Mouse (Mus musculus): ENCODE results near the gene Ndufs7.
A peak's percentile ranks its signal among the peaks of the same experiment; 100 is the strongest.

Gene Ndufs7

DNA sequence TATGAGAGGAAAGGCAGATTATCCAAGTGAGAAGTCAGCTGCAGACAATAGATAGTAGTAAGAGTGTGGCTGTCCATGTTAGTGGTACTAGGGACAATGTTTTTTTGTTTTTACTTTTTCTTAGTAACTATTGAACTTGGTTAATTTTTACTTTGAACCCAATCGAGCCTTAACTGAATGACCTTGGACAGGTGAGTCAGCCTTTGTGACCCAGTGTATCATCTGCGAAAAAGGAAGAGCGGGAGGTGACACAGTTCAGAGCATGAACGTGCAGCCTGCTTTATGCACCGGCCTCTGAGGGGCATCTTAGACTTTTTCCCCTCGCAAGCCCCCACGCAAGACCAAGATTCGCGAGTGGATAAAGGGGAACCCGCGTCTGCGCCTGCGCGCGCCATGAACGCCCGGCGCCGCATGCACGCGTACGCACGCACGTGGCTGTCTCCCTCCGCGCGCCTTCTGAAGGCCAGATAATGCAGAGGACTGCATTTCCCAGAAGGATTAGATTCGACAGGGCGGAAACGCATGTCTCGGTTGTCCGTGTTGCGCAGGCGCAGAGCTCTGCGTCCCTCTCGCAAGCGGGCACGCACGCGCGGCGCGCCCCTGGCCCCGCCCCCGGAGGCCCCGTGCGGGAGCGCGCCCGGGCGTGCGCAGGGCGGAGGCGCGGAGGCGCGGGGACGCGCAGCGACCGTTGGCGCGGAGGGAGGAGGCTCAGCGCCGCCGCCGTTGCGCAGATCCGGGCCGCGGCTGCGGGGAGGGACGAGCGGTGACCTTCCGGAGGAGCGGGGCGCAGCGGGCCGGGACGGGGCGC lies 15.6 kb downstream of the Ndufs7 start:
- peak; percentile 99 for DNase-seq

- DNase-seq = no peak
Observed at GRCm38 (mm10) chr10:80265149-80265486, 16.2 kb downstream of the Ndufs7 start.

DNA sequence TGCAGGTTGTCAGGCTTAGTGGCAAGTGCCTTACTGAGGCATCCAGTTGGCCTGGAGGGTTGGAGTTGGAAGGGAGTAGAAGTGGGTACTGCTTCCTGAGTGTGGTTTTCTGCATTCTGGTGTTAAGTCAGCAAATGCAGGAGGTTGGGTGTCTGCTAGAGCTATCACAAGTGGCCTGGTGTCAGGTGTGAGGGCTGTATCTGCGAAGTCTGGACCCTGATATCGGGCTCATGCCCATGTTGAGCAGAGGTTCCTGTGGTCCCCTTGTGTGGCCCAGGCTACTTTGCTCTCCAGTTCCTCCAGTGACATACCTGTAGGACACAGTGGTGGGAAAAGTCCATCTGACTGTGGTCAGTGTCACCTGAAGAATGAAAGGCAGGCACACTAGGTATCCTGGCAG lies 21.2 kb downstream of the Ndufs7 start:
- no peak for DNase-seq

GRCm38 (mm10) chr10:80270734-80271181 lies 21.8 kb downstream of the Ndufs7 start:
- DNase-seq = no peak

DNA sequence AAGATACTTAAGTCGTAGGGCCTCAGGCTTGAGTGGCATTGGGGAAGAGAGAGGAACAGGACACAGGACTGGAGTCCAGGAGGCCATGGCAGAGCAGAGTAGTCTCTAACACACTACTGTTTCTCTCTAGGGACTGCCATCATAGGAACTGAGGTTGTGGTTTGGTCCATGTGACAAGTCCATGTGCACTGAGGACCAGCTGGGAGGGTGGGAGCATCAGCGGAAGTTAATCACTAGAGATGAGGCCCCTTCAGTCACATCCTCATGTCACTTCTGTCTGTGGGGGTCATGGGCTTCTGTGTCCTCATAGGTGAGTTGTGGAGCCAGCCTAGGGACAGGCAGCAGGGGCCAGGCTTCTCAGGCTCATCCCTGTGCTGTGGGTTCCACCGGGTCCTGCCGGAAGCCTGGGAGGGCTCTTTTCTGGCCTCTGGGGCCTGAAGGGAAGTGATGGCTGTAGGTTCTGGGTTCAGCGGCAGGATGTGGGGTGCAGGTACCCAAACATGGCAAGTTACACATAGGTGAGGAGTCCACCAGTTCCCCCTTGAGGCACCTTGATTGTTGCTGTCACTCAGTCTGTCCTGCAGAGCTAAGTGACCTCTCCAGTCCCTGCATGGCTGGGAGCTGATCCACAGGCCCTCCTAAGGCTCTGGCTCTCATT lies 22.4 kb downstream of the Ndufs7 start:
- DNase-seq = no peak

DNA sequence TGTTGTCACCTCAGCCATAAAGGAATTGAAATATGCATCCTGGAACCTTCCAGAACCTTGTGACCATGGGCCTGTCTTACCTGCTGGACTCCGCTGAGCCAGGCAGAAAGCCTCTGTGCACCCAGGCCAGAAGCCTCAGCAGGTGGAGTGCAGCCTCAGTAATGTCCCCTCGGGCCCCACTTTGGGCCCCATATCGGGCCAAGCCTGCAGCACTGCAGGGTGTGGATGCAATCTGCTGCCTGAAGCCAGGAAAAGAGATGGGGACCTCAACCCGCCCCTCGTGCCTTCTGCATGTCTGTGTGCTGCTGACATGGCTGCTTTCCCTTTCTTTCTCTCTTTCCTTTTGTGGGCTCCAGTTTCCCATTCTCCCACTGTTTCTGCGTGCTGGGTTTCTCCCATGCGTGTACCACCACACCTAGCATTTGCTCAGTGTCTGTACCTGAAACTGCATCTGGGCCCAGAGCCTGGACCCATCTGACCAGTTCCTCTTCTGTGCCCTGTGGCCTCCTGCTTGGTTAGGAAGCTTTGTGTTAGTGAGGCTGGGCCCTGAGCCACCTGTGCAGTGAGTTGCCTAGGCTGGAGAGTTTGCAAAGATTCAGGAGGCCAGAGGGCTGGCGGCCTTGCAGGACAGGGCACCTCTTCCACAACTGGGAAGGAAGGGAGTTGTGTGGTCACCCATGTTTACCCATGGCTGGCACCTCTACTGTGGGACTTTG lies 23.1 kb downstream of the Ndufs7 start:
- no peak for DNase-seq

- no peak for DNase-seq
Observed at GRCm38 (mm10) chr10:80273847-80274246, 24.9 kb downstream of the Ndufs7 start.

GRCm38 (mm10) chr10:80276238-80276637 lies 27.3 kb downstream of the Ndufs7 start:
- DNase-seq = no peak

DNA sequence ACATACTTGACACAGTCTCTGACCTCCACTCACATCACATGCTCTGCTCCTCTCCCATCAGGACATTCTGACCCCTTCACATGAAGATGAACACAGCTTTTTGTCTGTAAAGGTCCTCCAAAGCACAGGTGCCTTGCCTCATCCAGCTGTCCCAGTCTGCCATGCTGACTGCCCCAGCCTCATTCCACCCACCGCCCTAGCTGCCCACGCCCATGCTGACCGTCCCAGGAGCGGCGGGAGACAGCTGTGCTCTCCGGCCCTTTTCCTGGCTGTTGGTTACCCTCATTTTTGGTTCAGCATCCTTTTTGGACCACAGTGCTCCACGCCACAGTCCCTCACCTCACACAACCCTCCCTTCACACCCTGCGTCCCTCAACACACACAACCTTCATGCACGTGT lies 29.5 kb downstream of the Ndufs7 start:
- no peak for DNase-seq

DNA sequence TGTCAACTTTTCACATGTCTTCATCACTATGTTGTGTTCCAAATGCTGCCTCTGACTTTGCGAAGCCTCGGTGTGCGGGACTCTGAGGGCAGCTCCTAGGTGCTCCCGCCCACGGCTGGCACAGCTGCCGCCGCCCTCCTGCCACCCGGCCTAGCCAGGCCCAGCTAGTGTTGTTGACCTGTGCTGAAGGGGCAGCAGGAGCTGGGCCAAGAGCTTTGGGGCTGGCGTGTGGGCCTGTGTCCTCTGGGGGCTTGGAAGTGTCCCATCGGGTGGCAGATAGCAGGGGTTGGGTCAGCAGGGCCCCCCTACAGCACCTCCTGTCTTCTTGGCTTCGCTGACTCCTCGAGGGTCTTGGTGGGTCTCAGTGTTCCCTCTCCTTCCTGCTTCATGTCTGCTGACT lies 30.4 kb downstream of the Ndufs7 start:
- no peak for DNase-seq

- DNase-seq = no peak
Observed at GRCm38 (mm10) chr10:80281304-80281703, 32.4 kb downstream of the Ndufs7 start.

- DNase-seq = peak; percentile 84
Observed at GRCm38 (mm10) chr10:80281921-80282371, 33.0 kb downstream of the Ndufs7 start.

DNA sequence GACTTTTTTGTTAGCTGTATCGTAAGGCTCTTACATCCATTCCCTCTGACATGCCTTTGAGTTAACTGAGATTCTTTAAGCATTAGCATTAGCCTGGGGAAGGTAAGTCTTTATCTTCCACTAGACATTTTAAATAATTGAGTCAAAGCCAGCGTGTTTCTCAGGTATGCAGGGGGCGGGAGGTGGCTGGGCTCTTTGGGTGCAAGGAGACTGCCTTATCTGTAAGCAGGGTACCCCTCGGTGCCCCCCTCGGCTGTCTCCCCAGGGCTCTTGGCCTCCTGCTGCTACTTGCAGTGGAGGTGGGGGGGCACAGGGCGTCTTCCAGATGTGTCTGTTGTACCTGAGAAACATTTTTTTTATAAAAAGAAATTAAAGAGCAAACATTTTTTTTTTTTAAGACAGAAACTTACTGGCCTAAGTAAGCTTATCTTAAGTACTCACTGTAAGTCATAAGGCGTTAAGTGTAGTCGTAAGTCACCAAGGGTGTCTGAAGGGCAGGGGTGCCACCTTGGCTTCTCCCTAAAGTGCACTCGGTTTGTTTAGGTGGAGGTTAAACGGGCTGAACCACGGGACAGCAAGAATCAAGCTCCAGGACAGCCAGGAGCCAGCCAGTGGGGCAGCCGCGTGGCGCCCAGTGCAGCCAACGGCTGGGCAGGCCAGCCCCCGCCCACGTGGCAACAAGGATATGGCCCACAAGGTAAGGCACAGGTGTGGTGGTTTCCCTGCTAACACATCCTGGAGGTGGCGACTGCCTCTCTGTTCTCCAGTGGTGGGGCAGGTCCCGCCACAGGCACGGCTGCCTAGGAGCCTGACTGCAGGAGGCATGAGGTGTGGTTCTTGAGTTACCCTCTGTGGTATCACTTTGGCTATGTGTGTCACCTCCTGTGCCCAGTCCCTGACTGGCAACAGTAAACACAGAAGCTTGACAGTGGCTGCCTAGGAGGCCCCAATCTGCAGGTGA lies 33.8 kb downstream of the Ndufs7 start:
- no peak for DNase-seq

GRCm38 (mm10) chr10:80285222-80286070 lies 36.5 kb downstream of the Ndufs7 start:
- DNase-seq = no peak

DNA sequence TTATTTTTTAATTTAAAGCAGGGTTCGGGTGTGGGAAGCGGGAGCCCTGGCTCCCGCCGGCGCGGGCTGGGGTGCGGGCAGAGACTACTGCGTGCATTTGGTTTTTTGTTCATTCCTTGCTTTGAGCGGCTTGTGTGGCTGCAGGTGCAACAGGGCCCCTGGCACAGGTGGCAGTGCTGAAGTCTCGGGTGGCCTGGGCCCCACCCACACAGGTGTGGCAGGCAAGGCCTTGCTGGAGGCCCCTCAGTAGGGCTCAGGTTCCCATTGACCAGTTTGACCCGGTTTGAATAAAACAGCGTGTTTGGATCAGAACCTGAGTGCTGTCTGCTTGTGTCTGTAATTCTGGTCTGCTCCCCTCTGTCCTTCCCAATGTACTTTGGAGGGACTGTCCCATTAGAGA lies 39.2 kb downstream of the Ndufs7 start:
- no peak for DNase-seq

DNA sequence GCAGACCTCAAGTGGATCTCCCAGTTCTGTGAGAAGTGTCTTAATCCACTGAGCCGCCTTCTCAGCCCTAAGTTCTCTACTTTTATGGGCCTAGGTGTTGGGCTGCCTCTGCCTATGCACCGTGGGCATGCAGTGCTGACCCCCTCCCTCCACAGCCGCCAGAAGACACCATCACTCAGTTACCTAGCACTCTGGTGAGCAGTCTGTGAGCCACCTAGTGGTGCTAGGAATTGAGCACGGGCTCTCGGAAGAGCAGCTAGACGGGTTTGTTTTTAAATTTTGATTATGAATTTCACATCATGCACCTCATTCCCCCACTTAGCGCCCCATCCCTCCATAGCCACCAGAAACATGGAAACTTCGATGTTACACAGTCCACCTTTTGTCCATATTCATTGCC lies 39.7 kb downstream of the Ndufs7 start:
- no peak for DNase-seq

DNA sequence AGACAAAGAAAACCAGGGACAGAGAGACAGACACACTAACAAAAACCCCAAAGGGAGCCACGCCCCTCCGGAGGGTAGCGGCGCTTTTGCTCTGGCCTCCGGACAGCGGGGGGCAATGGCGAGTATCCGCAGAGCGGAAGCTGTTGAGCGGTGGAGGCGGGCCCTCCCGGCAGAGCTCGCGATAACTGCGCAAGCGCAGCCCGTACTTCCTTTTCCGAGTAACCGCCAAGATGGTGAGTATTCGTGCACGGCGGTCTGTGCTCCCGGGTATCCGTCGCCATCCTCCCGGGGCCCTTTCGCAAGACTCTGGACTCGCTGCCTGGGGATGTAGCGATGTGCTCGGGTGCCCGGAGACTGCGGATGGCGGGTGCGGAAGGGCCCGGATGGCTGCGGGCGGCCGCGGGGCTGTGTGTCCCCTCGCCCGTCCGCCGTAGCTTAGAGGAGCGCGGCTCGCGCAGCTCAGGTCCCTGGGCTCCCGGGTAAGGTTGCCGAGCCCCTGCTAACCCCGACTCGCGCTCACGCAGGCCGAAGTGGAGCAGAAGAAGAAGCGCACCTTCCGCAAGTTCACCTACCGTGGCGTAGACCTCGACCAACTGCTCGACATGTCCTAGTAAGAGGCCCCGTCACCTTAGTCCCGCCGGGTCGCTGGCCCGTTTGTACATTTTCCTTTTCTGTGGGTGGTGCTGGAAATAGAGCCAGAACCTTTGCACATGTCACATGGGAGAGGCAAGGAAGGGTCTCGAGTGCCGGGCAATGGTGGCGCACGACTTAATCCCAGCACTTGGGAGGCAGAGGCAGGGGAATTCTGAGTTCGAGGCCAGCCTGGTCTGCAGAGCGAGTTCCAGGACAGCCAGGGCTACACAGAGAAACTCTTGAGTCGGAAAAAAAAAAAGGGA lies 43.6 kb downstream of the Ndufs7 start, which contains the start of gene Rps15:
Gene Rps15 (plus strand): TSS at position 203 of the 896 bp plus-strand sequence.
- peak; percentile 98 for DNase-seq

GRCm38 (mm10) chr10:80293325-80293724 lies 44.4 kb downstream of the Ndufs7 start:
- no peak for DNase-seq

DNA sequence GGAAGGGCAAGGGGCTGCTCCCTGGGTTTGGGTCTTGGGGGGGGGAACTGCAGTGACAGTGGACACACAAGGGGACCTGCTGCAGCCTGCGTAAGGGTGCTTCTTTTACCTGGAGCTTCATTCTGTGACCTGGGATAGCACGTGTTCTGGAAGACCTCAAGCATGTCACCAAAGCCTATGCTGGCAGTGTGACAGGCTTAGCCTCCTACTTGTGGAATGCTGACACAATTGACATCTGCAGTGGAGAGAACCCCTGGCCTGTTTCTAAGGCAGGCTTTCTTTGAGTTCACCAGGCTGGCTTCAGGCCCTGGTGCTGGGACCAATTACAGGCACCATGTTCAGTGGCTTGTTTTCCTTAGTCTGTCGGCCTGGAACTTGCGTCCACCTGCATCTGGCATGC lies 45.4 kb downstream of the Ndufs7 start:
- DNase-seq = no peak

DNA sequence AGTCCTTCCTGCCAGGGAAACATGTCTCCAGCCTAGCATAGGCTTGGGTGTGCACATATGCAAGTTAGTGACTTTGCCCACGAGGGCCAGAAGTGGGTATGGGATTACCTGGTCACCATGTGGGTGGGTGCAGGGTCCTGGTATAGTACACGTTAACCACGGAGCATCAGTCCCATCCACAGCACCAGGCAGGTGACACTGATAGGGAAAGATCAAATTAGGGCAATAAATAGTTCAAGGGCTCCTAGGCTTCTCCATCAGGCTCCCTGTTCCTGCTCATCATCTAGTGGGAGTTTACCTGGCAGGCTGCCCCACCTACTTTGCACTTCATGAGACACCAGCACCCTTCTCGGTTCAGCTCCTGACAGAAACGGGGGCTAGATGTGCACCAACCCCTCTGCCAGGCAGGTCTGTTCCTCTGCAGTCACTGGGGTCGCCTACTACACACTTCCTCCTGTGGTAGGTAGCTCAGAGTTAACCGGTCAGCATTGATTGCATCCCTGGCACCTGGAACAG lies 45.9 kb downstream of the Ndufs7 start:
- no peak for DNase-seq

Measured in retina, postnatal 1 day (tissue).